Mouse (Mus musculus) lung, postnatal 0 days (tissue): ENCODE results near the gene Dapk1. TPM values are rescaled to one million over a fixed set of nuclear protein-coding genes. Genes with fewer than 3 reads are reported as not detected.

Experiments
- ATAC-seq: fragments of 200-750 bp; cut with Nextera tagmentation; 2 replicates; pipeline ENCODE4 v1.8.0; 2017; ENCODE audit warnings: moderate library complexity
- DNase-seq: peaks from one replicate; pipeline ENCODE4 v3.0.0-alpha.2; 2016; ENCODE audit warnings: low spot score
- H3K27ac ChIP-seq: fragments of 300-500 bp; sonication (generic); 2 replicates; pipeline ENCODE4 v1.5.1; 2014; ENCODE audit warnings: antibody characterized with exemption, mild to moderate bottlenecking, low read length, mixed read lengths
- H3K27me3 ChIP-seq: fragments of 300-500 bp; sonication (generic); replicated peaks from 2 replicates; pipeline ENCODE4 v1.6.1; 2014; ENCODE audit warnings: low read length, mixed read lengths; ENCODE audit not compliant: insufficient read depth
- H3K36me3 ChIP-seq: fragments of 300-500 bp; sonication (generic); 2 replicates; pipeline ENCODE4 v1.6.1; 2014; ENCODE audit warnings: low read length, mixed read lengths; ENCODE audit not compliant: insufficient read depth
- H3K4me1 ChIP-seq: fragments of 300-500 bp; sonication (generic); 2 replicates; pipeline ENCODE4 v1.6.1; 2014; ENCODE audit warnings: antibody characterized with exemption, low read depth, low read length, mixed read lengths; ENCODE audit not compliant: insufficient read depth
- H3K4me2 ChIP-seq: fragments of 300-500 bp; sonication (generic); replicated peaks from 2 replicates; pipeline ENCODE4 v1.6.1; 2014; ENCODE audit warnings: low read depth, mild to moderate bottlenecking, low read length, moderate library complexity, mixed read lengths
- H3K4me3 ChIP-seq: fragments of 300-500 bp; sonication (generic); 2 replicates; pipeline ENCODE4 v1.5.1; 2014; ENCODE audit warnings: low read depth, low read length
- H3K9ac ChIP-seq: fragments of 300-500 bp; sonication (generic); replicated peaks from 2 replicates; pipeline ENCODE4 v1.6.1; 2014; ENCODE audit warnings: low read depth, mild to moderate bottlenecking
- H3K9me3 ChIP-seq: fragments of 300-500 bp; sonication (generic); 2 replicates; pipeline ENCODE4 v1.6.1; 2016; ENCODE audit warnings: low read length, mixed read lengths
- CTCF ChIP-seq: IDR thresholded peaks from 2 replicates; pipeline ENCODE4 v1.5.1; 2016; ENCODE audit warnings: antibody characterized with exemption, mild to moderate bottlenecking
- EP300 ChIP-seq: IDR thresholded peaks from 2 replicates; pipeline ENCODE4 v1.6.1; 2016; ENCODE audit warnings: antibody characterized with exemption, mild to moderate bottlenecking, control low read depth
- WGBS: fragments of 180-500 bp; shearing (Covaris S2); extraction: QIAGEN DNeasy Blood & Tissue Kit; methylation state at CpG from one replicate; pipeline ENCODE4 v1.1.7; 2014; 5-methylcytosine and 5-hydroxymethylcytosine counted together
- polyA plus RNA-seq: library from polyadenylated mRNA; unstranded; fragments of >200 nt; fragmentation: Nextera tagmentation; extraction: Ambion mirVana; gene quantifications from 2 replicates; pipeline ENCODE4 v1.2.1, GENCODE M21; 2015

Dapk1 gene
- polyA plus RNA-seq, 1 experiment from 2014 or later = 48.7 TPM

GRCm38 (mm10) chr13:60612160-60612559 is 10.4 kb downstream of the Dapk1 start:
- Histone ChIP-seq H3K4me1 (peaks cover 3% of the 10 kb centered on the region; the same call in 1 of the 2 replicates), H3K4me3 (no peak overlapping the region), H3K27ac (no peak overlapping the region), H3K4me2 (no peak overlapping the region), H3K9me3 (no peaks in the 10 kb centered on the region), H3K9ac (no peak overlapping the region), H3K27me3 (no peaks in the 10 kb centered on the region), H3K36me3 (no peaks in the 10 kb centered on the region)
- TF ChIP-seq CTCF = no peak
- TF ChIP-seq EP300 = no peak
- no peak for ATAC-seq
- no peak for DNase-seq
- WGBS = 46% methylated on average over 3 of the region's 3 CpGs

GRCm38 (mm10) chr13:60614154-60614553 is 12.4 kb downstream of the Dapk1 start:
- Histone ChIP-seq H3K4me2 (no peak overlapping the region), H3K9me3 (no peaks in the 10 kb centered on the region), H3K4me1 (0 out of 2 replicates have a peak, but pooled peaks cover 2% of the 10 kb centered on the region), H3K27ac (no peak overlapping the region; the same call in 1 of the 2 replicates), H3K36me3 (no peaks in the 10 kb centered on the region), H3K27me3 (no peaks in the 10 kb centered on the region), H3K4me3 (no peak overlapping the region), H3K9ac (no peak overlapping the region)
- no peak for TF ChIP-seq EP300
- no peak for TF ChIP-seq CTCF
- no peak for ATAC-seq
- WGBS = 55% methylated on average over 8 of the region's 8 CpGs
- DNase-seq = no peak

- Histone ChIP-seq H3K9ac (no peak overlapping the region), H3K4me3 (no peak overlapping the region), H3K27me3 (no peaks in the 10 kb centered on the region), H3K36me3 (no peaks in the 10 kb centered on the region), H3K4me2 (no peak overlapping the region), H3K27ac (0 out of 2 replicates have a peak overlapping the region, but pooled peaks have one; percentile 20), H3K9me3 (no peaks in the 10 kb centered on the region), H3K4me1 (no peaks in the 10 kb centered on the region)
- WGBS = 55% methylated on average over 15 of the region's 15 CpGs
- DNase-seq (no peak), ATAC-seq (no peak)
- TF ChIP-seq CTCF (no peak), EP300 (no peak)
These were observed 13.4 kb downstream of the Dapk1 start for GRCm38 (mm10) chr13:60615057-60615650.

GRCm38 (mm10) chr13:60616036-60616435 is 14.3 kb downstream of the Dapk1 start:
- Histone ChIP-seq H3K9me3 (no peaks in the 10 kb centered on the region), H3K27ac (no peak overlapping the region), H3K4me3 (no peak overlapping the region), H3K4me2 (no peak overlapping the region), H3K9ac (no peak overlapping the region), H3K4me1 (peaks cover under 1% of the 10 kb centered on the region; the same call in 1 of the 2 replicates), H3K36me3 (no peaks in the 10 kb centered on the region), H3K27me3 (no peaks in the 10 kb centered on the region)
- DNase-seq = no peak
- 81% methylated on average over 6 of the region's 6 CpGs for WGBS
- TF ChIP-seq CTCF (no peak), EP300 (no peak)
- ATAC-seq = no peak

GRCm38 (mm10) chr13:60618287-60618686 is 16.5 kb downstream of the Dapk1 start:
- Histone ChIP-seq H3K9ac (no peak overlapping the region), H3K4me3 (no peak overlapping the region), H3K36me3 (no peaks in the 10 kb centered on the region), H3K4me2 (no peak overlapping the region), H3K4me1 (peaks cover 3% of the 10 kb centered on the region; the same call in 1 of the 2 replicates), H3K9me3 (no peaks in the 10 kb centered on the region), H3K27me3 (no peaks in the 10 kb centered on the region), H3K27ac (no peak overlapping the region)
- WGBS = 44% methylated on average over 9 of the region's 9 CpGs
- DNase-seq (no peak), ATAC-seq (no peak)
- TF ChIP-seq CTCF = no peak
- TF ChIP-seq EP300 = no peak

GRCm38 (mm10) chr13:60619723-60620122 is 18.0 kb downstream of the Dapk1 start:
- ATAC-seq (peak; percentile 40), DNase-seq (no peak)
- WGBS = 47% methylated on average over 5 of the region's 6 CpGs
- no peak overlapping the region for H3K9ac ChIP-seq
- no peaks in the 10 kb centered on the region for H3K27me3 ChIP-seq
- no peak overlapping the region for H3K27ac ChIP-seq
- H3K4me3 ChIP-seq = no peak overlapping the region
- peaks cover 3% of the 10 kb centered on the region; the same call in 1 of the 2 replicates for H3K4me1 ChIP-seq
- no peaks in the 10 kb centered on the region for H3K36me3 ChIP-seq
- no peak overlapping the region for H3K4me2 ChIP-seq
- H3K9me3 ChIP-seq = no peaks in the 10 kb centered on the region
- TF ChIP-seq EP300 (peak; percentile 81), CTCF (no peak)
